Mouse (Mus musculus) small intestine, adult 2 months (tissue): ENCODE data around the gene Gm20388.

Experiments
- CTCF ChIP-seq: fragments of 200-500 bp; IDR thresholded peaks from 2 replicates; pipeline ENCODE4 v1.5.1; 2012; ENCODE audit warnings: low read depth, mild to moderate bottlenecking, control low read depth, inconsistent platforms, low read length, moderate library complexity, mixed read lengths; ENCODE audit not compliant: insufficient replicate concordance, insufficient read length; ENCODE audit errors: extremely low read depth
- POLR2A ChIP-seq: fragments of 200-500 bp; IDR thresholded peaks from 2 replicates; pipeline ENCODE4 v1.6.1; 2012; ENCODE audit warnings: low read depth, mild to moderate bottlenecking, control low read depth, inconsistent platforms, low read length, moderate library complexity

DNA sequence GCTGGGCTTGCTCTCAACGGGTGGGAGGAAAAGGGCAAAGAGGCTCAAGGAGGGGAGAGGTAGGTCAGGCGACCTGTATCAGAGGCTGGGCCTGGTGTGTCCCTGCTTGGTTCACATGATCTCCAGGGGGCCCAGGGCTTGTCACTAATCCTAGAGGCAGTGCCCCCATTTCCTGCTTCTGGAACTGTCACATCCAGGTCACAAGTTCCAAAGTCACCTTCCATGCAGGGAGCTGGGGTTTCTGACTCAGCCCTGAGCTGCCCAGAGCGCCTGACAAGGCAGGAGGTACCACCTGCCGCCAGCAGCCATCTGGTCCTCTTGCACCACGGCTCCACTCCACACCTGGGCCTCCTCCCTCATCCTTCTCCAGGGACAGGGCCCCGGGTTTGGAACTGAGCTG, 473.1 kb downstream of the Gm20388 start:
- TF ChIP-seq POLR2A (no peak), CTCF (no peak)
